Mouse (Mus musculus) neural tube, embryonic 14.5 days (tissue): ENCODE results near the gene Dok3. TPM values are rescaled to one million over a fixed set of nuclear protein-coding genes. Genes with fewer than 3 reads are reported as not detected.

Source experiments
- ATAC-seq: fragments of 200-750 bp; cut with Nextera tagmentation; 2 replicates; pipeline ENCODE4 v1.8.0; 2017; ENCODE audit warnings: low read depth, mild to moderate bottlenecking, moderate TSS enrichment, moderate library complexity
- H3K27ac ChIP-seq: fragments of 300-500 bp; sonication (generic); 2 replicates; pipeline ENCODE4 v1.5.1; 2014; ENCODE audit warnings: low read depth, mild to moderate bottlenecking, control low read depth, low read length, moderate library complexity, mixed read lengths
- H3K27me3 ChIP-seq: fragments of 300-500 bp; sonication (generic); 2 replicates; pipeline ENCODE4 v1.6.1; 2014; ENCODE audit warnings: low read length; ENCODE audit not compliant: control insufficient read depth, insufficient read depth
- H3K36me3 ChIP-seq: fragments of 300-500 bp; sonication (generic); 2 replicates; pipeline ENCODE4 v1.6.1; 2014; ENCODE audit warnings: low read length, mixed read lengths; ENCODE audit not compliant: control insufficient read depth, insufficient read depth
- H3K4me1 ChIP-seq: fragments of 300-500 bp; sonication (generic); 2 replicates; pipeline ENCODE4 v1.6.1; 2014; ENCODE audit warnings: low read length; ENCODE audit not compliant: control insufficient read depth, insufficient read depth
- H3K4me2 ChIP-seq: fragments of 300-500 bp; sonication (generic); 2 replicates; pipeline ENCODE4 v1.6.1; 2014; ENCODE audit warnings: mild to moderate bottlenecking, low read depth, low read length, control low read depth
- H3K4me3 ChIP-seq: fragments of 300-500 bp; sonication (generic); 2 replicates; pipeline ENCODE4 v1.5.1; 2014; ENCODE audit warnings: low read depth, low read length, control low read depth, mixed read lengths
- H3K9ac ChIP-seq: fragments of 300-500 bp; sonication (generic); replicated peaks from 2 replicates; pipeline ENCODE4 v1.6.1; 2014; ENCODE audit warnings: low read depth, mild to moderate bottlenecking, control low read depth, low read length, mixed read lengths
- H3K9me3 ChIP-seq: fragments of 300-500 bp; sonication (generic); 2 replicates; pipeline ENCODE4 v1.6.1; 2016; ENCODE audit warnings: low read length; ENCODE audit not compliant: control insufficient read depth
- whole genome bisulfite sequencing: fragments of 180-500 bp; shearing (Covaris S2); extraction: QIAGEN DNeasy Blood & Tissue Kit; methylation state at CpG from one replicate; pipeline ENCODE4 v1.1.7; 2014; 5-methylcytosine and 5-hydroxymethylcytosine counted together
- polyA plus RNA-seq: library from polyadenylated mRNA; unstranded; fragments of >200 nt; fragmentation: Nextera tagmentation; extraction: Ambion mirVana; gene quantifications from 2 replicates; pipeline ENCODE4 v1.2.1, GENCODE M21; 2014

The Dok3 gene
- polyA plus RNA-seq, 1 experiment from 2014 or later = 4.2 TPM

DNA sequence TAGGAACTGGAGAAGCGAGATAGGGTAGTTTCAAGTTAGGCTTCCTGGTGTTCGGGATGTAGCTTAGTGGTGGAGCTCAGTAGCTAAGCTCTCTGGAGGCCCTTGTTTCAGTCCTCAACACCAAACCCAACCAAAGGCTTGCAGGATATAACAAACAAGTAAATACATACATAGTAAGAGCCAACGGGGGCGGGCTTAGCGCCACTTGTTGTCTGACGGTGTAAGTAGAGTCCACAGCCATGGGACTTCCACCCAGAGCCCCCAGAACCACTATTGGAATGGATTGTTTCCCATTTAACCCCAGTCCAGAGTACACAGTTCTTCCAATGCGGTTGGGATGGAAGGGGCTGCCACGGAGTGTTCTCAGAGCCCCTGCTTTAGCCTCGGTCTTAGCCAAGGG, 15.3 kb downstream of the Dok3 start:
- no peak for ATAC-seq
- Histone ChIP-seq H3K27me3 (no peaks in the 10 kb centered on the region), H3K4me2 (peak overlapping the region; percentile 97), H3K9me3 (no peaks in the 10 kb centered on the region), H3K9ac (no peak overlapping the region), H3K36me3 (no peaks in the 10 kb centered on the region), H3K4me3 (peak overlapping the region; percentile 78), H3K4me1 (peaks cover 23% of the 10 kb centered on the region), H3K27ac (no peak overlapping the region)
- WGBS = 43% methylated on average over 9 of the region's 9 CpGs

GRCm38 (mm10) chr13:55513111-55513748, 15.9 kb downstream of the Dok3 start, which contains the start of gene Pdlim7:
Gene Pdlim7 (minus strand): TSS chr13:55513676.
- Histone ChIP-seq H3K4me2 (peak within 1 kb of the TSS; percentile 97), H3K9ac (peak within 1 kb of the TSS; percentile 92), H3K4me1 (peaks cover 23% of the 10 kb centered on the region), H3K27me3 (no peaks in the 10 kb centered on the region), H3K27ac (peak within 1 kb of the TSS; percentile 68), H3K36me3 (peaks cover 4% of the 10 kb centered on the region; the same call in 1 of the 2 replicates), H3K9me3 (no peaks in the 10 kb centered on the region), H3K4me3 (peak within 1 kb of the TSS; percentile 78)
- WGBS = under 1% methylated on average over 52 of the region's 55 CpGs
- ATAC-seq = peak; percentile 77

DNA sequence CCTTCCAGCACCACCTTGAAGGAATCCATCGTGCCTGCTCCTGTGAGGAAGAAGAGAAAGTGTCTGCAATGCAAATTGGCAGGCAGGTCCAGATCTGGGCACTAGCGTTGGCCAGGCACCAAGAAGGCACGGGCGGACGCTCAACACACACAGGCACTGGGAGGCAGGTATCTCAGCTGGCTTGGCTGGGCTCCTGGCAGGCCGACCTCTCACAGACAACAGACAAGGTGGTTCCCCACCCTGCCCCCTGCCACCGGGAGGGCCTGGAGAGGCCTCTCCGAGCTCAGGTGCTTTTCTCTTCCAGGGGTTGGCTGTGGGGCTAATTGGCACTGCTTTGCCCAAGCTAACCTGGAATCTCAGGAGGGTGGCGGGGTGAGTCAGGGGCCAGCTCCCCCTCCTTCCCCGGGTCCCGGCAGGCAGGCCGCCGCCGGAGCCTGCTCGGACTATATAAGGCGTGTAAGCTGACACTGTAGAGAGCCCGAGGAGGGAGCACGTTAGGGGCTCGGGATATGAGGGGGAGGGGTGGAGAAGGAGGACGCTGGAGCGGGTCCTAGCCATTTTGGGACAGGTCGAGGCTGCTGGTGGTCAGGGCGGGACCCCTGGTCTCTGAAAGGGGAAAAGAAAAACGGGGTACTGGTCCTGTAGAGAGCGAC, 16.6 kb downstream of the Dok3 start:
- peak overlapping the region; percentile 92 for H3K9ac ChIP-seq
- 3% methylated on average over 25 of the region's 25 CpGs for WGBS
- H3K27ac ChIP-seq = peak overlapping the region; percentile 44
- peak overlapping the region; percentile 97 for H3K4me2 ChIP-seq
- peak; percentile 44 for ATAC-seq
- peaks cover 10% of the 10 kb centered on the region for H3K36me3 ChIP-seq
- H3K9me3 ChIP-seq = no peaks in the 10 kb centered on the region
- H3K27me3 ChIP-seq = no peaks in the 10 kb centered on the region
- H3K4me1 ChIP-seq = peaks cover 23% of the 10 kb centered on the region
- peak overlapping the region; percentile 78 for H3K4me3 ChIP-seq

DNA sequence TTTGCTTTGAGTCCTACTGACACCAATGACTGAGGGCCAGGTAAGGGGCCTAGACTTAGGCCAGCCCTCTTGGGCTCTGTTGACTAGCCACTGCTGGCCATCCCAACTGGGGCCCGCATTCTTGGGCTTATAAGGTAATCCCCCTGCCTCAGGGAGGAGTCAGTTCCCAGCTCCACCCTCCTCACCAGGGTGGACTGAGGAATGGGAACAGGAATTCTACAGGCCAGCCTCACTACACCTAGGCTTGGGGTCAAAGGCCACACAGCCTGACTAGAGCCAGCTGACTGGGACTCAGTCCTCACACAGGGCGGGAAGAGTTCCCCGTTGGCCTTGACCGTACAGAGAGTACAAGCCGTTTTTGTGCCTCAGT, 17.6 kb downstream of the Dok3 start:
- Histone ChIP-seq H3K4me1 (peaks cover 23% of the 10 kb centered on the region), H3K9ac (peak overlapping the region; percentile 11; the same call in 1 of the 2 replicates), H3K9me3 (no peaks in the 10 kb centered on the region), H3K27ac (peak overlapping the region; percentile 45; the same call in 1 of the 2 replicates), H3K36me3 (peaks cover 20% of the 10 kb centered on the region), H3K4me2 (peak overlapping the region; percentile 97), H3K4me3 (peak overlapping the region; percentile 78; the same call in 1 of the 2 replicates), H3K27me3 (no peaks in the 10 kb centered on the region)
- WGBS = 54% methylated on average over 5 of the region's 5 CpGs
- no peak for ATAC-seq

DNA sequence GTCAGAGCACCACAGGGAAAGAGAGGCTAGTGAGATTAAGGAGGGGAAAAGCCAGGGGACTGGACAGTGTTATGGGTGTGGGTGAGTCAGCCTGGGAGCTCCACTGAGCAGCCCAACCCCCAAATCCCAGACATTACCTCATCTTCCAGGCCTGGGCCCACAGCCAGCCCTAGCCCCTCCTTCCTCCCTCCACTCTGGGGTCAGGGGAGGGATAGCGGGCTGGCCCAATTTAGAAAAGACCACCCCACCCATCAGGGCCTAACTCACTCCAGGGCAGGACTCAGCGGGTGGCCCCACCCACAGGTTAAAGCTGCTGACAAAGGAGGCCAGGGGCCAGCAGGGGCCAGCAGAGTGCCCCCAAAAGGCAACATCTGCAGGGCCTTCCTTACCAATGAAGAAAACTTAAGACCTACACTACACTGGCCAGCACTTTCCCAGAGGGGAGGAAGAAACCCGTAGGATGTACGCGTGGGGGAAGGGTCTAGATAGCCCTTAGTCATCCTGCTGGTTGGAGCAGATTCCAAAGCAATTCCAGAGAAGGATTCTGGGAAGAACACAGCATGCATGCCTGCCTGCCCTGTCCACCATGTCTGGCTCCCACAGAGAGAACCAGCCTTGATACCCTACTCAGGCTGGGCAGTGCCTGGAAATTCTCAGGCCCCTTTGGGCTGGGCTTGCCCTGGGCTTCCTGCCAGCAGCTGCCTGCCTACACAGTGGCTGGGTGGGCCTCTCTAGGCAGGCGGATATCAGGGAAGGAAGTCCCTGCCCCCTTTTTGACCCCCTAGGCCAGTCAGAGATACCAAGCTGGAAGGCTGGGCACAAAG, 18.2 kb downstream of the Dok3 start:
- Histone ChIP-seq H3K27me3 (no peaks in the 10 kb centered on the region), H3K4me3 (no peak overlapping the region), H3K36me3 (peaks cover 26% of the 10 kb centered on the region), H3K27ac (peak overlapping the region; percentile 45), H3K9me3 (no peaks in the 10 kb centered on the region), H3K4me2 (peak overlapping the region; percentile 97), H3K4me1 (peaks cover 23% of the 10 kb centered on the region), H3K9ac (0 out of 2 replicates have a peak overlapping the region, but pooled peaks have one; percentile 32)
- peak; percentile 42; the same call in 1 of the 2 replicates for ATAC-seq
- 9% methylated on average over 6 of the region's 6 CpGs for WGBS

DNA sequence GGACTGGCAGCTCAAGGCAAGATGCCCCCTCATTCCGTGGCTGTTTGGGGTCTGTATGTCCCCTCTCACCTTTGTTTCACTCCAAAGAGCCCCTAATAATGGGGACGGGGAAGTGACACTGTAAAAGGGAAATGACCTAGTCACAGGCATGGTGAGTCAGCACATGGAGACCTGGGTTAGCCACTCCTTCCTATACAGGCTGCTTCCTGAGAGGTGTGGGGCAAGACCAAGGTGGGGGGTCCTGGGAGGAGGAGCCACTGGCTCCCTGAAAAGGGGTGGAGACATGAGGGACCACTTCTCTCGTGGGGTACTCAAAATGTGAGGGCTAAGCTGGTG, 18.8 kb downstream of the Dok3 start:
- Histone ChIP-seq H3K9ac (0 out of 2 replicates have a peak overlapping the region, but pooled peaks have one; percentile 32), H3K4me2 (no peak overlapping the region)

DNA sequence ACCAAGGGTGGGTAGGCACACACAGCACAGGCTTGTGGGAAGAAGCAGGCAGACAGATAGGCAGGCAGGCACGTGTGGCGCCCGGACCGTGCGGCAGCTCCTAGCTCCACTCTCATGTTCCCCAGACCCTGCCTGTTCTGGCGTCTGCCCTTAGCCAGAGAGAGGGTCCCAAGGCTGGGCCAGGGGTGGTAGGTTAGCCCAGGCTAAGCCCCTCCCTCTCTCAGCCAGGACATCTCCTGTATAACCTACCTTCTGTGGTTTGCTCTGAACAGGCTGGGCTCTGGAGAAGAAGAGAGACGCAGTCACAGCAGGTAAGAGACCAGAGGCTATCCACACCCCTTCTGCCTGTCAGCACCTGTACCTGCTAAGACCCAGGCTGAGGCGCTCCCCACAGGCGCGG, 20.6 kb downstream of the Dok3 start:
- no peaks in the 10 kb centered on the region for H3K27me3 ChIP-seq
- H3K9ac ChIP-seq = no peak overlapping the region
- H3K4me3 ChIP-seq = no peak overlapping the region
- H3K4me2 ChIP-seq = no peak overlapping the region
- H3K4me1 ChIP-seq = peaks cover 23% of the 10 kb centered on the region
- H3K27ac ChIP-seq = no peak overlapping the region
- ATAC-seq = no peak
- H3K9me3 ChIP-seq = no peaks in the 10 kb centered on the region
- WGBS = 94% methylated on average over 10 of the region's 10 CpGs
- peaks cover 46% of the 10 kb centered on the region for H3K36me3 ChIP-seq

More for the DNA sequence above, 18.8 kb downstream of the Dok3 start:
- Histone ChIP-seq H3K36me3 (peaks cover 32% of the 10 kb centered on the region), H3K9me3 (no peaks in the 10 kb centered on the region), H3K4me3 (no peak overlapping the region), H3K27ac (peak overlapping the region; percentile 45), H3K4me1 (peaks cover 23% of the 10 kb centered on the region), H3K27me3 (no peaks in the 10 kb centered on the region)
- 25% methylated on average over 3 of the region's 3 CpGs for WGBS
- ATAC-seq = no peak

DNA sequence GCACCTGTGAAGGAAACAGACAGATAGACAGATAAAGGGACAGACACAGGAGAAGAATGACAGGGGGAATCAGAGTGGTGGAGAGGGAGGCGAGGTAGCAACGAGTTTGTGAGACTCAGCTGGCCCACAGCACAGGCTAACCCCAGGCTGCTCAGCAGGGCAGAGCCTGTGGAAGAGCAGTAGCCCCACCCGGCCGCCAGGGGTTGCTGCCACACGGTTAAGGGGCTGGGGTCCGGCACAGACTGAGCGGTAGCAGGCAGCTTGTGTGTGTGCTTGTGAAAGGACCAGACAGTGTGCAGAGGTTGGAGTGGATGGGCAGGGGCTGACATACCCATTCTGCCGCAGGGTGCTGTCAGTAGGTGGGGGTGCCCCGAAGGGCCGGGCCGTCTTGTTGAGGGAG, 21.2 kb downstream of the Dok3 start:
- no peak for ATAC-seq
- peaks cover 23% of the 10 kb centered on the region for H3K4me1 ChIP-seq
- H3K4me2 ChIP-seq = no peak overlapping the region
- H3K4me3 ChIP-seq = no peak overlapping the region
- no peaks in the 10 kb centered on the region for H3K9me3 ChIP-seq
- WGBS = 63% methylated on average over 11 of the region's 11 CpGs
- peaks cover 52% of the 10 kb centered on the region for H3K36me3 ChIP-seq
- H3K9ac ChIP-seq = no peak overlapping the region
- no peak overlapping the region for H3K27ac ChIP-seq
- no peaks in the 10 kb centered on the region for H3K27me3 ChIP-seq
